Mouse (Mus musculus) heart, adult 9 months (tissue): ENCODE measurements around the gene Cdh12.
A peak's percentile ranks its signal among the peaks of the same experiment; 100 is the strongest.

Source experiments
- DNase-seq, 2 experiments: peaks; one replicate each; pipeline ENCODE4 v3.0.0; 2022; ENCODE audit warnings: low spot score in 2 of 2

Gene Cdh12

DNA sequence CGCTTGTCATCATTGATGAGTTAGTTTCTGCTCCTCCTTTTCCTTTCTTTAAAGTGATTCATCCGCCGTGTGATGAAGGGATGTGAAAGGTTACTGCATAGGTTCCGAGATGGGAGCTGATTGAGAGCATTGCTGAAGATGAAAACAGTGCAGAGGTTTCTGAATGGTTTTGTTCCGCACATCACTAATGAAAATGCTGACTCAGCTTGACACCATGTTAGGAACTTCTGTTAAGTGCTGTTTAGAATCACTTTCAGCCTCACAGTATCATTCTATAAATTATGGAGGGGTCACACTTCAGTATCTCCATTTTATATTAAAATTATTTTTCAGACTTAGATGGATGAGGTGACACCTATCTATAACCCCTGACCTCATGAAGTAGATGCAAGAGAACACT is 247.2 kb downstream of the Cdh12 start:
- no peak for DNase-seq

DNA sequence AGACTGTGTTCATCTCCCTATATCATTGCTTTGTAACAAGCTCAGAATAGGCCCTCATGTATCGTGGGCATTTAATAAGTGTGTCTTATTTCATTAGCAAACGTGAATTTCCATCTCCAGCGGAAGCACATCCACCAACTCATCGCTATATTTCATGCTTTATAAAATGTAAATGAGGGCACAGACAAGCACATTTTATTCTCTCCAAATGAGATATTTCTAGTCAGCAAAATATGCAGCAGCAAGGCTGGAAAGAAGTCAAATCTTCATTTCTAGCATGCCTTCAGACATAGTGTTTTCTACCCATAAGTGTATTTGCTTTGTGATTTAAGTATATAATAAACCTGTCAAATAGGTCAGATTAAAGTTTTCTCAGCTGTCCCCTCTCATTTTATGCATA is 262.8 kb downstream of the Cdh12 start:
- DNase-seq = no peak

GRCm38 (mm10) chr15:20772289-20772688 is 323.2 kb downstream of the Cdh12 start:
- DNase-seq = no peak

DNA sequence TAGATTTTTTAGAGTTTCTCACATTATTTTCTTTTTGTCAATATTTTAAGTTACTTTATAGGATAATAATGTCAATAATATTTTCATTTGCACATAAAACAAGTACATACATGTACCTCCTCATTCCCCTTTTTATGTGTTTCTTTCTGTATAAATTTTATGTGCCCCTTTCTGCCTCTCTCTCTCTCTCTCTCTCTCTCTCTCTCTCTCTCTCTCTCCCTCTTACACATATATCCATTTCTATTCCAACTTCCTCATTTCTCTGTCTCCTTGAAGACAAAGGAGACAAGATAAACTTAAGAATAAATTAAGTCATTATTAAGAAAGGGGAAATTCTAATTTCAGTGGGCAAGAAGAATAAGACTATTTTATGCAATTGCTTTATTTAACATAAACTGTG is 324.4 kb downstream of the Cdh12 start:
- no peak for DNase-seq

- DNase-seq = no peak
Observed at GRCm38 (mm10) chr15:20796999-20797398, 347.9 kb downstream of the Cdh12 start.

DNA sequence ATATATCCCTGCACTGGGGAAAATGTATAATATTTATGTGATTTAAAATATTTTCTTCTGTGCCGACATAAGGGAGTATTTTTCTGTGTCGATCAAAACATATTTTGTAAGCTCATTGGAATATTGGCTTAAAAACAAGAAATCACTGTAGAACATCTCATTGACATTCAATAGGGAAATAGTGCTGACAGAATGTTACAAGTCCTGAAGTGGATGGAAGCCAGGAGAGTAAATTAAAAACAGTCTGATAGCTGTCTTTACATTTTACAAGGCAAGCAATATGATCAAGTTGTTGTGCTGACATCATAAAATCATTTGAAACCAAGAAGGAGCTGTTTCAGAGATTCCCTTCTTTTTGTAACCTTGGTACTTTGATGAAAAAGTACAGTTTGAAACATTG is 349.5 kb downstream of the Cdh12 start:
- no peak for DNase-seq

DNA sequence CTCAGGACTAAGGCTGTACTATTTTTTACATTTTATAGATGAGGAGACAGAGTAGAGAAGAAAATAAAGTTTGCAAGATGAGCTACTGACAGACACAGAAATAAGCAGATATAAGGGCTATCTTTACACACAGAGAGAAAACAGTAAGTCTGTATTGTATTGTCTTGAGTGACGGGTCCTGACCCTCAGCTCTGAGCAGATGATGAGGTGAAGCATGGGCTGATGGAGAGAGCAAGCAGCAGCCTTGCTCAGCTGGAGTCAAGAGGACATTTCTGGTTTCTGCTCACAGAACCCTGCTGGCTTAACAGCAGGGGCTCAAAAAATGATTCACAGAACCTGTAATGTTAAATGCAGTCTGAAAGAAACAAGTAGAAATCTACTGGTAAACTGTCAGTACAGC is 386.8 kb downstream of the Cdh12 start:
- DNase-seq = no peak

- no peak for DNase-seq
Observed at GRCm38 (mm10) chr15:20836991-20837390, 387.9 kb downstream of the Cdh12 start.

GRCm38 (mm10) chr15:20841479-20841878 is 392.4 kb downstream of the Cdh12 start:
- DNase-seq = no peak

GRCm38 (mm10) chr15:20863076-20863475 is 414.0 kb downstream of the Cdh12 start:
- no peak for DNase-seq

DNA sequence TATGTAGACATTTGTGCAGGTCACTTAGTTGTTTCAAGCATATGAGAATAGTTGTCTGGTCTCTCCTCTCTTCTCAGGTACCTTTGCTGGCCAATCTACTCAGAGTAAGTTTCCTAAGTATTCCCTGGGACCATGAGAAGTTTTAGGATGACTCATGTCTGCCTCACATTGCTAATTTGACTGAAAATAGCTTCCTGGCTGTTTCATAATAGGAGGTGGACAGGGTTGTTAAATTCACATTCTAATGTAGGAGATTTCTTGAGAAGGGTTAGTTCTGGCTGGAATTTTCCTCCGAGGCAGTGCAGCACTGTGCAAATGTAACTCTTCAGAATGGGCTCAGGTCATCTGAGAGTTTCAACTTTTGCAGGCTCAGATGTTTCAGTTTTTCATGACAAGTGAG is 423.5 kb downstream of the Cdh12 start:
- DNase-seq = no peak

GRCm38 (mm10) chr15:20876993-20877392 is 427.9 kb downstream of the Cdh12 start:
- DNase-seq = no peak

DNA sequence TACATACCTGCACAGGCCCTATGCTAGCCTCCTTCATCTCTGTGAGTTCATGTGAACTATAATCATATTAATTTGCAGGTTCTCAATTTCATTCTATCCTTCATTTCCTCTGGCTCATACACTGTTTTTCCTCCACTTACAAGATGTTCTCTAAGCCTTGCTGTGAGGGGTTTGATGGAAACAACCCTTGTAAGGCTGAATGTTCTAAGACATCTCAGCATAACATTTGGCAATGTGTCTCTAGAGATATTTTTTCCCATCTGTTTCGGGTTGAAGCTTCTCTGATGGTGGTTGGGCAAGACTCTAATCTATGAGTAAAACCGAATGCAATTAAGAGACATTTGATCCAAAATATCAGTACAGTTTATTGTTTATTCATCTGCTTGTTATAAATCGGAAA is 444.4 kb downstream of the Cdh12 start:
- no peak for DNase-seq

GRCm38 (mm10) chr15:20902568-20902967 is 453.5 kb downstream of the Cdh12 start:
- peak; percentile 10 to 11 for DNase-seq

DNA sequence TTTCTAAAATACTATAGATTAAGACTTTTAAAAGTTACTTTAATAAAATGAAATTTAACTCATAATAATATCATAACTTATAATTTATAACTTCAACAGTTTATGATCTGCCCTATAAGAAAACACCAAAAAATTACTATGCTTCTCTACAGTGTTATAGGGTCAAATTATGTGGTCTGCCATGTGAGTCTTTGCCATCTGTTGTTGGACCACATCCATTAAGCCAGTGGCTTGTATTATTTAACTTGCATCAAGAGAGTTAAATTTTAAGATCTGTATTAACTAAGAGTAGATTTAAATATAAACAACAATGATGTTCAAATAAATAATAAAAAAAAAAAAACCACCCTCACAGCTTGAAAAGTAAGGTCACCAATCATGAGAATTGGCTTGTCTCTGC is 479.2 kb downstream of the Cdh12 start:
- DNase-seq = no peak

- DNase-seq = no peak
Observed at GRCm38 (mm10) chr15:20944000-20944399, 494.9 kb downstream of the Cdh12 start.

GRCm38 (mm10) chr15:20967463-20967862 is 518.4 kb downstream of the Cdh12 start:
- DNase-seq = no peak

- no peak for DNase-seq
Observed at GRCm38 (mm10) chr15:20971041-20971440, 522.0 kb downstream of the Cdh12 start.

DNA sequence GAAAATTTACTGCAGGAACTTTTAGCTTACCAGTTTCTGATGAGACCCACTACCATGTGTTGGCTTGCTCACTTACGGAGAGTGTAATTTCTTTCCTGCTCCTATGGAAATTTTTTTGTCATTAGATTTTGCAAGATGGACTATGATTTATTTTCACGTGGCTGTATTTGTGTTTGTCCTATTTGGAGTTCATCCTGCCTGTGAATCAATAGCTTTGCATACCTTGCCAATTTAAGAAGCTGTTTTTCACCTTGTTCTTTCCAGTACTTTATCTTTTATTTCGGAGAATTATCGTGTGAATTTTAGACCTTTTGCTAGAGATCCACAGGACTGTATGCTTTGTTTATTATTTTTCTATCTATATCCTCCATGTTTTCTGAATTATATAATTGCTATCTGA is 551.5 kb downstream of the Cdh12 start:
- no peak for DNase-seq

GRCm38 (mm10) chr15:21007931-21008330 is 558.9 kb downstream of the Cdh12 start:
- DNase-seq = no peak

DNA sequence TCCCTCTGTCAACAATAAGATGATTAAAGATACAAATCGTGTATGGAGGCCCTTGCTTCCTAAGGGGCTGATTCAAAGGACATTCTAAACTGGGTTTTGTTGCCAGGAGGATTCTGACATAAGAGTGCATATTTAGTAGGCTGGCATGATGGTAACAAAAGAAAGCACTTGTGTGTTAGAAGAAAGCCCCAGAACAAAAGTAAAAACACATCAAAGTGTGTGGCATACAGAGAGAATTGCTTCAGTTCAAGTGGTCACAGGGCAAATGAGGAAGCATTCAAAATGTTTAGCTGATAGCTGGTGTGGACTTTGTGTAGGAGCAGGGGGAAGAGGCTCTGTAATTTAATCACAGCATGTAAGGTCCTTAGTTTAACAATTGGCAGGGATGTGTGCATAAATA is 559.4 kb downstream of the Cdh12 start:
- DNase-seq = no peak

DNA sequence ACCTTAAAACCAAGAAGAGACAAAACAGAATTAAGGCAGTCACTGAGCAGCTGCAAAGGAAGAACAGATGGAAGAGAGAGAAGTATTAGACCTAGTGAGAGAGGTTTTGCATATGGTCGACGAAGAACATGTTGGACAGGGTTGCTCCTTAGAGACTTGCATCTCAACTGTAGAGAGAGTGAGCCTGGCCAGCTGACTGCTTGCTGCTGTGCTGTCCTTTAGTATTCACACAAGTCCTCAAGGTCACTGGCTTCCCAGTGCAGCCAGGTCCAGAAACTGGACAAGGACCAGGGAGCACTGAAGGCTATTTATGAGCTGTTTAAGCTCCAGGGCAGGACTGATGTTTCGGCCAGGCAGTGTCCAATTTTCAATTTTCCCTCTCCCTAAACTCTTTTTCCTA is 559.9 kb downstream of the Cdh12 start:
- peak; percentile 4 for DNase-seq

- DNase-seq = no peak
Observed at GRCm38 (mm10) chr15:21063683-21064082, 614.6 kb downstream of the Cdh12 start.

- DNase-seq = no peak
Observed at GRCm38 (mm10) chr15:21069264-21069663, 620.2 kb downstream of the Cdh12 start.

DNA sequence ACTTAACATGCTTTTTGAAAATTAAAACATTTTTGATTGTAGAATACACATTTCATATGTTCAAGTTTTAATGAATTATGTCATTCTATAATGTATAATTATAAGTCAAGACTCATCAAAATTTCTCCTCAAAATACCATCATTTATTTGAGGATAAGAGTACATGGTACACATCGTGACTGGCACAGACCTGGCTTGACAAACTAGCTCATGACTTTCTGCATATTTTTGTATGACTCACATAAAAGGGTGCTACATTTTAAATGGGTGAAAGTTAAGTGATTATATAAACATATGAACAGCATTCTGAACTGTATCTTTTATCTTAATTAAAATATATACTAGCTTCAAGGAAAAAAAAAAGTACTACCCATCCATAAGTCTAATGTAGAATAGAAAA is 643.8 kb downstream of the Cdh12 start:
- no peak for DNase-seq
